Mouse (Mus musculus): ENCODE data around the gene Gbf1.

GRCm38 (mm10) chr19:46242416-46242815 lies 90.1 kb downstream of the Gbf1 start:
- no peak for TF ChIP-seq POLR2A (IDR thresholded peaks at IDR 0.05; ENCODE audit: extremely low read depth, insufficient read depth, low read length)
- TF ChIP-seq CTCF (IDR thresholded peaks at IDR 0.05; ENCODE audit: extremely low read depth, insufficient read depth, low read length): no peak

Data from cortical plate, adult 2 months (tissue).